Mouse (Mus musculus) T-helper 2 cell (primary cell): ENCODE measurements around the gene Tuba4a.

Source experiments
- in situ Hi-C: fragments of 300-600 bp; cut with MboI, MseI; formaldehyde crosslinking; loops from one replicate; pipeline ENCODE4 v1.15.1; 2025; ENCODE audit warnings: high pct_unique_total_duplicates

The Tuba4a gene

GRCm38 (mm10) chr1:75168472-75169464 lies 50.9 kb downstream of the Tuba4a start, which contains the start of gene Zfand2b:
TSS of gene Zfand2b (plus strand) at chr1:75168646.
- in situ Hi-C loops, result loop anchor here (5.0 to 25.0 kb wide), 2 partner anchors 221 to 581 kb away; partner anchors contain the start of genes Bcs1l and Zfp142

GRCm38 (mm10) chr1:75168093-75168471 lies 51.6 kb downstream of the Tuba4a start:
- in situ Hi-C loops, result loop anchor here (5.0 to 25.0 kb wide), 2 partner anchors 221 to 581 kb away; partner anchors contain the start of genes Bcs1l and Zfp142
